Mouse (Mus musculus) kidney, adult 2 months (tissue): ENCODE measurements around the gene Rgl2. TPM values are rescaled to one million over a fixed set of nuclear protein-coding genes. Genes with fewer than 3 reads are reported as not detected.
"Not testable (repeated sequence)": the region's sequence is repeated elsewhere in the genome, so short reads cannot be mapped to it uniquely, and the experiment has no call there.

Source experiments
- DNase-seq: peaks from one replicate; pipeline ENCODE4 v3.0.0; 2021
- H3K27ac ChIP-seq: fragments of 200-500 bp; 2 replicates; pipeline ENCODE4 v1.5.1; 2012; ENCODE audit warnings: low read depth, low read length, control low read depth, inconsistent platforms; ENCODE audit not compliant: insufficient read depth
- H3K27me3 ChIP-seq: fragments of 200-500 bp; replicated peaks from 2 replicates; pipeline ENCODE4 v1.6.1; 2012; ENCODE audit warnings: mild to moderate bottlenecking, moderate library complexity, low read length, inconsistent platforms; ENCODE audit not compliant: control insufficient read depth, insufficient read depth
- H3K36me3 ChIP-seq: fragments of 200-500 bp; 2 replicates; pipeline ENCODE4 v1.6.1; 2012; ENCODE audit warnings: mild to moderate bottlenecking, moderate library complexity, low read length, inconsistent platforms; ENCODE audit not compliant: control insufficient read depth, insufficient read depth
- H3K4me1 ChIP-seq: fragments of 200-500 bp; 2 replicates; pipeline ENCODE4 v1.6.1; 2011; ENCODE audit warnings: low read length; ENCODE audit not compliant: control insufficient read depth, insufficient read depth
- H3K4me3 ChIP-seq: fragments of 200-500 bp; 2 replicates; pipeline ENCODE4 v1.5.1; 2011; ENCODE audit warnings: mild to moderate bottlenecking, low read depth, low read length, control low read depth; ENCODE audit not compliant: insufficient read depth
- CTCF ChIP-seq: fragments of 200-500 bp; conservative IDR thresholded peaks from 2 replicates; pipeline ENCODE4 v1.5.1; 2011; ENCODE audit warnings: low read depth, mild to moderate bottlenecking, control low read depth, low read length, moderate library complexity, mixed read lengths; ENCODE audit not compliant: insufficient read depth, insufficient read length
- POLR2A ChIP-seq: fragments of 200-500 bp; IDR thresholded peaks from one replicate; pipeline ENCODE4 v1.6.1; 2011; ENCODE audit warnings: low read depth, low read length, control low read depth
- WGBS: fragments of 180-500 bp; shearing (Covaris S2); methylation state at CpG from one replicate; pipeline ENCODE4 v1.1.7; 2018; 5-methylcytosine and 5-hydroxymethylcytosine counted together
- polyA plus RNA-seq: library from polyadenylated mRNA; depleted of rRNA; stranded (reverse); fragments of >200 nt; gene quantifications from 2 replicates; pipeline ENCODE4 v1.2.3, GENCODE M21; 2012

Rgl2 gene
- polyA plus RNA-seq, 1 experiment = 61.8 TPM

DNA sequence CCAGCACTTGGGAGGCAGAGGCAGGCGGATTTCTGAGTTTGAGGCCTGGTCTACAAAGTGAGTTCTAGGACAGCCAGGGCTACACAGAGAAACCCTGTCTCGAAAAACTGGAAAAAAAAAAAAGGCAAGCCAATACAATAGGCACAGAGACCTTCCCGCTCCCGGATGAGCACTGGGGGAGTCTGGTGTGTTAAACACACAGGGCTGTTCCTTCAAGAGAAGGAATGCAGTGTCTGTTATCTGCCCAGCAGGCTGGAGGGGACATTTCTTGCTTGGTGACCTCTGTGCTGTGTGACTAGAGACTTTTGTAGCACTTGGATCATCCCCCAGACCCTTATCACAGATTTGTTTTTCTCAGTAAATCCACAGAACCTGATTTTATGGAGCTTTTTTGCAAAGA, 27.7 kb upstream of the Rgl2 start:
- H3K36me3 ChIP-seq = no peaks in the 10 kb centered on the region
- H3K27me3 ChIP-seq = no peaks in the 10 kb centered on the region
- H3K4me3 ChIP-seq = no peak overlapping the region
- no peaks in the 10 kb centered on the region for H3K4me1 ChIP-seq
- DNase-seq = no peak
- TF ChIP-seq POLR2A = no peak
- no peak for TF ChIP-seq CTCF
- H3K27ac ChIP-seq = no peak overlapping the region
- WGBS = 78% methylated on average over 4 of the region's 4 CpGs

DNA sequence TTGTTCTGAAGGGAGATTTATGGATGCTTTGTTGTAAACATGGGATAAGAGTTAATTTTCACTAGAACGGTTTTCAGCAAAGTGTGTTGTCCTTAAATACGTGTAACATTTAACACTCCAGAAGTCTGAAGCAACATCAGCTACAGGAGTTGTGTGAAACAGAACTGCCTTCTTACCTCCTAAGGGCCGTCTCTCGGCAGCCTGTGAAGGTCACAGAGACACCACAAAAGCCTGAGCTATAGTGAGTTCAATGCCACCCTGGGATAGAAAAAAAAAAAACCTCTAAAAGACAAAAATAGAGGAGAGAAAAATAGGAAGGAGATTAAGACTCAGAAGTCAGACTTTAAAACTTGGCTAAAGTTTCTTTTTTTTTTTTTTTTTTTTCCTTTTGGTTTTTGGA, 27.3 kb upstream of the Rgl2 start:
- 43% methylated on average over 4 of the region's 4 CpGs for WGBS
- Histone ChIP-seq H3K4me3 (no peak overlapping the region), H3K27ac (no peak overlapping the region), H3K36me3 (no peaks in the 10 kb centered on the region), H3K27me3 (no peaks in the 10 kb centered on the region), H3K4me1 (no peaks in the 10 kb centered on the region)
- no peak for DNase-seq
- no peak for TF ChIP-seq POLR2A
- TF ChIP-seq CTCF = no peak

GRCm38 (mm10) chr17:33902491-33902890, 26.9 kb upstream of the Rgl2 start:
- Histone ChIP-seq H3K4me1 (no peaks in the 10 kb centered on the region), H3K4me3 (no peak overlapping the region), H3K36me3 (no peaks in the 10 kb centered on the region), H3K27me3 (no peaks in the 10 kb centered on the region), H3K27ac (no peak overlapping the region)
- TF ChIP-seq POLR2A = no peak
- TF ChIP-seq CTCF = no peak
- no peak for DNase-seq
- 74% methylated on average over 7 of the region's 7 CpGs for WGBS

GRCm38 (mm10) chr17:33903911-33904651, 25.3 kb upstream of the Rgl2 start:
- 72% methylated on average over 6 of the region's 6 CpGs for WGBS
- not testable (repeated sequence) for H3K4me1 ChIP-seq, H3K27ac ChIP-seq, H3K27me3 ChIP-seq, H3K36me3 ChIP-seq, DNase-seq, H3K4me3 ChIP-seq

GRCm38 (mm10) chr17:33904835-33905234, 24.5 kb upstream of the Rgl2 start, which contains the start of gene Platr17:
Platr17 (plus strand) TSS chr17:33905135.
- not testable (repeated sequence) for H3K27me3 ChIP-seq, H3K27ac ChIP-seq, H3K4me1 ChIP-seq, DNase-seq, H3K36me3 ChIP-seq, H3K4me3 ChIP-seq
- 30% methylated on average over 4 of the region's 4 CpGs for WGBS

DNA sequence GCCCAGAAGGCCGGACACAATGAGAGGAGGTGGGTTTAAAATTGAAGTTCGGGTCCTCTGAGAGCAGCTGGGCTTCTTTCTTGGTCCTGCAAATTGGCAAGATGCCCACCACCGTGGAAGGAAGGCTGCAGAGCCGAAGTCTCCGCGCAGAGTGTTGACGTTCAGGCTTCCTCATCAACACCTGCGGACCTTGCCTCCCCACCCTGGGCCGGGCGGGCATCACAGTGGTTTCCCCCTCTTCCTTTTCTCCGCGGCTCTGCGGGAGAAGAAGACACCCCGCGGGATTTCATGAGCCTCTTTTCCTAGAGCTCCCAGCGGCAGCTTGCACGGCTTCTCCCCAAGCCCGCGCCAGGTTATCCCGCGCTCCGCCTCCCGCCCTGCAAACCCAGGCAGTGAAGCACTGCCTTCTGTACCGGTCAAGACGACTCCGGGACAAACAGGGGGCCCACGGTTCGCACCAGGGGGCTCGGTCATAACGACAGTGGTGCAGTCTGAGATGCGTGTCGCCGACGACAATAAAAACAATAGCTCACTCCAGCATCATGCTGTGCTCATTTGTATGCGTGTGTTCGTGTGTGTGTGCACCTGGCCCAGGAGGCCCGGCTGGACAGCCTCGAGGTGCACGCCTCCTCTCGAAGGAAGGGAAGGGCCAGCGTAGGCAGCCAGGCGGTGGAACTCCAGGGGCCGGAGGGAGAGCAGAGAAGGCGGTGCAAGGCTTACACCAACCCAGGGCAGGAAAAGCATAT, 20.8 kb upstream of the Rgl2 start:
- Histone ChIP-seq H3K4me3 (peak overlapping the region; percentile 66), H3K4me1 (peaks cover 4% of the 10 kb centered on the region; the same call in 1 of the 2 replicates), H3K27ac (peak overlapping the region; percentile 71), H3K36me3 (no peaks in the 10 kb centered on the region; the same call in 1 of the 2 replicates), H3K27me3 (no peaks in the 10 kb centered on the region)
- under 1% methylated on average over 44 of the region's 44 CpGs for WGBS
- TF ChIP-seq CTCF (no peak), POLR2A (no peak)
- DNase-seq = peak; percentile 62

DNA sequence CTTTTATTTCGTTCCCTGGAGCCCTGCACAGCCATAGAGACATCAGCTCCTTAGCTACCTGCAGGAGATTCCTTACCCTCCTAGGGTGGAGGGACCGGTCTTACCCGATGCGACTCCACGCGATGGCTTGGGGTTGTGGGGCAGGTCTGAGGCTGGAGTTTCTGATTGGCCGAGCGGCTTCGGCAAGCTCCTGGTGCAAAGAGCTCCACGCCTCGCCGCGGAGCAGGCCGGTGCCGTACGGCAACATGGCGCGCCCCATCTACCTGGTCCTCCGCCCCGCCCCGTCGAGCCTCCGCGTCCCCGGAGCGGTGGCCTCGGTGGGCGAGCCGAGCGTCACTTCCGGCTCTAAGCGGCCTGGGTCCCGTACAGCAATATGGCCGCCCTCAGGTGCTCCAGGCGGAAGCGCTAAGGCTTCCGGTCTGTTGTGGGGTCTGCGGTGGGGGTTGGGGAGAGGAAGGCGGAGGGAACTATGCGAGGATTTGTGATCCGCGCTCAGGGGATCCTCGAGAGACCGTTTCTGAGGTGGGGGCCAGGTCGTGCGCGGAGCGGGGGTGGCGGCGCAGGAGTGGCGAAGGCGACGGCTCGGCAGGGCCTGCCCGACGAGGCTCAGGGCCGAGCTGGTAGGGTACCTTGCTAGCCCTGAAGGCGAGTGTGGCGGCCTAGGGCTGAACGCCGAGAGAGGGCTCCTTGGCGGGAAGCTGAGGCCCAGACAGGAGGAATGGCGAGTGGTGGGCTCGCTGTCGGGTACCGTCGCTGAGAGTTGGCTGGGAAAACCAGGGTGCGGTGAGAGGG, 20.1 kb upstream of the Rgl2 start, which contains the start of gene Daxx:
Gene Daxx, plus strand, starts transcription at position 338 of the 792 bp plus-strand sequence.
- under 1% methylated on average over 67 of the region's 68 CpGs for WGBS
- H3K27me3 ChIP-seq = no peaks in the 10 kb centered on the region
- TF ChIP-seq POLR2A (peak; percentile 16), CTCF (no peak)
- H3K27ac ChIP-seq = peak within 1 kb of the TSS; percentile 78
- H3K4me1 ChIP-seq = peaks cover 4% of the 10 kb centered on the region; the same call in 1 of the 2 replicates
- H3K36me3 ChIP-seq = no peaks in the 10 kb centered on the region; the same call in 1 of the 2 replicates
- DNase-seq = peak; percentile 99
- peak within 1 kb of the TSS; percentile 70 for H3K4me3 ChIP-seq
